Comparison of ENCODE assay signal across 8 mouse cellular contexts in genomic region chr4:155397511-155398221, GRCm38 (mm10). TPM values are rescaled to one million over a fixed set of nuclear protein-coding genes. Genes with fewer than 3 reads are reported as not detected.
DNase-seq lines count a peak whose midpoint lies in the region; ATAC-seq and TF ChIP-seq lines count a peak whose summit lies in the region.

Gene Gabrd, minus strand, starts transcription at chr4:155398112.

- no peak within 1 kb of the TSS for H3K9ac ChIP-seq in heart, embryonic 14.5 days (ENCODE audit: low read length)

- TF ChIP-seq POLR2A in thymus, adult 2 months (IDR thresholded peaks at IDR 0.05; ENCODE audit: control insufficient read depth, extremely low read depth, insufficient read depth, low read length, poor library complexity): no peak

- peak within 1 kb of the TSS; percentile 74 for H3K4me2 ChIP-seq in heart, embryonic 14.5 days (ENCODE audit: low read length)

- H3K9me3 ChIP-seq in heart, embryonic 14.5 days (ENCODE audit: control insufficient read depth, low read length): no peaks in the 10 kb centered on the region

- DNase-seq in thymus, adult 2 months: peak; percentile 44
- no peak for DNase-seq in thymus, adult 18-20 months
- peak; percentile 78 for DNase-seq in embryo, embryonic 9.5 days (ENCODE audit: extremely low spot score)
- DNase-seq in kidney, postnatal 10 days: peak; percentile 86
- DNase-seq in lung, adult 18-20 months: peak; percentile 27 to 47
- DNase-seq in ovary, postnatal 10 days (ENCODE audit: low spot score): peak; percentile 52
- peak; percentile 34 to 72 for DNase-seq in urinary bladder, postnatal 4 days (ENCODE audit: low spot score in 2 of 2)

- no peak within 1 kb of the TSS for H3K27ac ChIP-seq in thymus, adult 2 months (ENCODE audit: control insufficient read depth, insufficient read depth, low read length)
- no peak within 1 kb of the TSS for H3K27ac ChIP-seq in heart, embryonic 14.5 days (replicated peaks in 1 of 2; ENCODE audit: control insufficient read depth in 1 of 2, insufficient read depth in 1 of 2, low read depth in 2 of 2, low read length in 2 of 2)

- no peak for TF ChIP-seq CTCF in thymus, adult 2 months (IDR thresholded peaks at IDR 0.05; ENCODE audit: borderline replicate concordance, control insufficient read depth, extremely low read depth, insufficient read depth, low read length, poor library complexity)

- H3K27me3 ChIP-seq in thymus, adult 2 months (ENCODE audit: control insufficient read depth, insufficient read depth, low read length): no peaks in the 10 kb centered on the region; the same call in 1 of the 2 replicates
- H3K27me3 ChIP-seq in heart, embryonic 14.5 days (ENCODE audit: control insufficient read depth, insufficient read depth, low read length): peaks cover 34% of the 10 kb centered on the region

- H3K36me3 ChIP-seq in thymus, adult 2 months (ENCODE audit: control insufficient read depth, insufficient read depth, low read length): no peaks in the 10 kb centered on the region
- no peaks in the 10 kb centered on the region for H3K36me3 ChIP-seq in heart, embryonic 14.5 days (ENCODE audit: control insufficient read depth, insufficient read depth, low read length)

- peaks cover 7% of the 10 kb centered on the region for H3K4me1 ChIP-seq in thymus, adult 2 months (replicated peaks; ENCODE audit: control insufficient read depth, insufficient read depth, low read length)
- H3K4me1 ChIP-seq in heart, embryonic 14.5 days (ENCODE audit: control insufficient read depth in 2 of 2, insufficient read depth in 2 of 2, low read length in 2 of 2): peaks cover 0 to 7% of the 10 kb centered on the region in 2 experiments; a peak in 2 of 4 replicates

- peak within 1 kb of the TSS; percentile 16; the same call in 1 of the 2 replicates for H3K4me3 ChIP-seq in thymus, adult 2 months (ENCODE audit: control insufficient read depth, insufficient read depth, low read length)
- H3K4me3 ChIP-seq in heart, embryonic 14.5 days (ENCODE audit: control insufficient read depth in 1 of 2, insufficient read depth in 1 of 2, low read depth in 1 of 2, low read length in 2 of 2): peak within 1 kb of the TSS; percentile 14 to 31; a peak in 3 of 4 replicates

- ATAC-seq in heart, embryonic 14.5 days (ENCODE audit: insufficient number of reproducible peaks, insufficient read depth, low FRiP score, low read depth): no peak

- 3% methylated on average over 45 of the region's 57 CpGs for WGBS in thymus, adult 2 months
- WGBS in heart, embryonic 14.5 days: under 1% methylated on average over 54 of the region's 57 CpGs

RNA-seq across cellular contexts. Expression of gene Gabrd, which starts in this region (rescaled TPM):
- polyA plus RNA-seq in thymus, adult 2 months (2012; rRNA removed): 1.0 and 1.2 TPM in 2 replicates
- not detected in 2 replicates for polyA plus RNA-seq in heart, embryonic 14.5 days (2014; fragmentation: Nextera tagmentation; extraction: Ambion mirVana)

Comparison
In these comparisons a context has a peak if more than half of its experiments do, and no peak if none do; other contexts are left out.
1. DNase-seq: peak in thymus, adult 2 months (single experiment), embryo, embryonic 9.5 days (single experiment), kidney, postnatal 10 days (single experiment), lung, adult 18-20 months (2 of 2), ovary, postnatal 10 days (single experiment) and urinary bladder, postnatal 4 days (2 of 2); none in thymus, adult 18-20 months (0 of 2).